Mouse (Mus musculus): ENCODE measurements around the gene Zfp524.
"Not testable (repeated sequence)": the region's sequence is repeated elsewhere in the genome, so short reads cannot be mapped to it uniquely, and the experiment has no call there.

Zfp524 gene

GRCm38 (mm10) chr7:5016057-5016456, 1.8 kb downstream of the Zfp524 start:
- DNase-seq, result peak; percentile 54

GRCm38 (mm10) chr7:5016920-5017319, 2.7 kb downstream of the Zfp524 start:
- peak; percentile 48 for DNase-seq

- DNase-seq, result peak; percentile 70
Observed at GRCm38 (mm10) chr7:5017352-5017751, 3.1 kb downstream of the Zfp524 start.

GRCm38 (mm10) chr7:5017931-5018330, 3.7 kb downstream of the Zfp524 start:
- DNase-seq, result no peak

GRCm38 (mm10) chr7:5019576-5019975, 5.4 kb downstream of the Zfp524 start:
- not testable (repeated sequence) for DNase-seq

GRCm38 (mm10) chr7:5020000-5020681, 5.9 kb downstream of the Zfp524 start, which contains the start of the genes Zfp865 and Ccdc106:
Gene Zfp865 (plus strand): TSS chr7:5020376.
Gene Ccdc106 (plus strand): TSS chr7:5020553.
- DNase-seq, result peak; percentile 99

- peak; percentile 73 for DNase-seq
Observed at GRCm38 (mm10) chr7:5020685-5021084, 6.5 kb downstream of the Zfp524 start.

- DNase-seq, result no peak
Observed at GRCm38 (mm10) chr7:5021197-5021596, 7.0 kb downstream of the Zfp524 start.

- peak; percentile 29 for DNase-seq
Observed at GRCm38 (mm10) chr7:5029543-5029942, 15.3 kb downstream of the Zfp524 start.

GRCm38 (mm10) chr7:5029946-5030345, 15.7 kb downstream of the Zfp524 start:
- DNase-seq, result peak; percentile 10

- peak; percentile 32 for DNase-seq
Observed at GRCm38 (mm10) chr7:5030554-5031275, 16.5 kb downstream of the Zfp524 start.

GRCm38 (mm10) chr7:5031496-5031895, 17.3 kb downstream of the Zfp524 start:
- DNase-seq, result peak; percentile 25

GRCm38 (mm10) chr7:5033818-5034217, 19.6 kb downstream of the Zfp524 start, which contains the start of gene 4632433K11Rik:
Gene 4632433K11Rik (plus strand): TSS chr7:5034118.
- DNase-seq, result no peak

- peak; percentile 39 for DNase-seq
Observed at GRCm38 (mm10) chr7:5035628-5036027, 21.4 kb downstream of the Zfp524 start.

- DNase-seq, result peak; percentile 43
Observed at GRCm38 (mm10) chr7:5036136-5036535, 21.9 kb downstream of the Zfp524 start.

- peak; percentile 37 for DNase-seq
Observed at GRCm38 (mm10) chr7:5037026-5037425, 22.8 kb downstream of the Zfp524 start.

- DNase-seq, result no peak
Observed at GRCm38 (mm10) chr7:5037467-5037866, 23.3 kb downstream of the Zfp524 start.

GRCm38 (mm10) chr7:5038109-5038732, 24.0 kb downstream of the Zfp524 start, which contains the start of gene Zfp784:
Gene Zfp784 (minus strand): TSS chr7:5038446.
- peak; percentile 96 for DNase-seq

- DNase-seq, result no peak
Observed at GRCm38 (mm10) chr7:5038940-5039339, 24.7 kb downstream of the Zfp524 start.

- DNase-seq, result no peak
Observed at GRCm38 (mm10) chr7:5044981-5045380, 30.8 kb downstream of the Zfp524 start.

GRCm38 (mm10) chr7:5046112-5046511, 31.9 kb downstream of the Zfp524 start:
- no peak for DNase-seq

- peak; percentile 34 for DNase-seq
Observed at GRCm38 (mm10) chr7:5047313-5047712, 33.1 kb downstream of the Zfp524 start.

Measured in cerebellum, adult 9-11 months (tissue).